Mouse (Mus musculus): ENCODE measurements around the gene Ice1. TPM values are rescaled to one million over a fixed set of nuclear protein-coding genes. Genes with fewer than 3 reads are reported as not detected.

Gene Ice1
- total RNA-seq, 1 experiment = 56.4 TPM

DNA sequence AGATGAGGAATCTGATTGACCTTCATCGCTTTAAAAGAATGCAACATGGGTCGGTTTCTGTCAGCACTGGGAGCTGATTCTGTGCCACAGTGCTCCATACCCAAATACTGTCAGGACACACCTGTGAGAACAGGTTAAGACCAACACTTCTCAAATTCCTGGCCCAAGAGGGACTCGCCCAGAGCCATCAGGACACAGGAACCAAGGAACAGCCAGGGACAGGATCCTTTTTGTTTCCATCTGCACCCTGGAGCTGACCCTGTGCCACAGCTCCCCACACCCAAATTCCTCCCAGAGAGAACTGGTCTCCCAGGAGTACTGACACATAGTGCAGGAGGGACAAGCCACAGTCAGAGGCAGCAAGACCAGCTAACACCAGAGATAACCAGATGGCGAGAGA is 11.0 kb downstream of the Ice1 start:
- no peaks in the 10 kb centered on the region for H3K36me3 ChIP-seq (ENCODE audit: control insufficient read depth, insufficient read depth, low read length, poor library complexity, severe bottlenecking)
- H3K27ac ChIP-seq (ENCODE audit: insufficient read depth, low read depth, low read length, poor library complexity, severe bottlenecking) = no peak overlapping the region
- no peak overlapping the region for H3K9ac ChIP-seq (ENCODE audit: insufficient read depth, low read depth, low read length, poor library complexity, severe bottlenecking)
- TF ChIP-seq ZNF384 (IDR thresholded peaks at IDR 0.05; ENCODE audit: low read depth, low read length) (no peak), MAFK (IDR thresholded peaks at IDR 0.05; ENCODE audit: insufficient read depth, low read depth, low read length) (no peak), ZC3H11A (IDR thresholded peaks at IDR 0.05; ENCODE audit: borderline replicate concordance, low read depth, low read length) (no peak), CHD2 (IDR thresholded peaks at IDR 0.05; ENCODE audit: low read depth, low read length) (no peak), HCFC1 (IDR thresholded peaks at IDR 0.05; ENCODE audit: borderline replicate concordance, insufficient read depth, low read length) (no peak)
- in situ Hi-C loops (cut with MboI; ENCODE audit: low sequenced_read_pairs in 2 of 2, unreplicated experiment in 2 of 2) = loop anchor here in 1 of 2 experiments (25.0 kb wide), 2 partner anchors 211 to 361 kb away; partner anchors contain the start of gene Adamts16
- H3K4me1 ChIP-seq (ENCODE audit: control insufficient read depth in 2 of 2, insufficient read depth in 2 of 2, low read length in 2 of 2, poor library complexity in 1 of 2) = peaks cover 0 to 4% of the 10 kb centered on the region in 2 experiments; a peak in 3 of 4 replicates
- no peak for DNase-seq (ENCODE audit: low read depth, low spot score)
- H3K9me3 ChIP-seq (ENCODE audit: control insufficient read depth, insufficient read depth, low read depth, low read length) = no peaks in the 10 kb centered on the region
- H3K4me3 ChIP-seq (ENCODE audit: insufficient read depth in 1 of 2, low read depth in 1 of 2, low read length in 2 of 2, poor library complexity in 1 of 2, severe bottlenecking in 1 of 2) = no peak overlapping the region

- H3K27ac ChIP-seq (ENCODE audit: insufficient read depth, low read depth, low read length, poor library complexity, severe bottlenecking) = no peak overlapping the region
- DNase-seq (ENCODE audit: low read depth, low spot score) = no peak
- in situ Hi-C loops (cut with MboI; ENCODE audit: low sequenced_read_pairs in 2 of 2, unreplicated experiment in 2 of 2) = loop anchor here in 1 of 2 experiments (25.0 kb wide), 2 partner anchors 212 to 362 kb away; partner anchors contain the start of gene Adamts16
- H3K36me3 ChIP-seq (ENCODE audit: control insufficient read depth, insufficient read depth, low read length, poor library complexity, severe bottlenecking) = no peaks in the 10 kb centered on the region
- H3K9me3 ChIP-seq (ENCODE audit: control insufficient read depth, insufficient read depth, low read depth, low read length) = no peaks in the 10 kb centered on the region
- TF ChIP-seq HCFC1 (IDR thresholded peaks at IDR 0.05; ENCODE audit: borderline replicate concordance, insufficient read depth, low read length) = no peak
- no peak for TF ChIP-seq CHD2 (IDR thresholded peaks at IDR 0.05; ENCODE audit: low read depth, low read length)
- no peak for TF ChIP-seq ZC3H11A (IDR thresholded peaks at IDR 0.05; ENCODE audit: borderline replicate concordance, low read depth, low read length)
- no peak for TF ChIP-seq ZNF384 (IDR thresholded peaks at IDR 0.05; ENCODE audit: low read depth, low read length)
- TF ChIP-seq MAFK (IDR thresholded peaks at IDR 0.05; ENCODE audit: insufficient read depth, low read depth, low read length) = no peak
- H3K4me1 ChIP-seq (ENCODE audit: control insufficient read depth in 2 of 2, insufficient read depth in 2 of 2, low read length in 2 of 2, poor library complexity in 1 of 2) = peaks cover 2 to 4% of the 10 kb centered on the region in 2 experiments; a peak in 3 of 4 replicates
- no peak overlapping the region for H3K4me3 ChIP-seq (ENCODE audit: insufficient read depth in 1 of 2, low read depth in 1 of 2, low read length in 2 of 2, poor library complexity in 1 of 2, severe bottlenecking in 1 of 2)
- no peak overlapping the region for H3K9ac ChIP-seq (ENCODE audit: insufficient read depth, low read depth, low read length, poor library complexity, severe bottlenecking)
Measured at GRCm38 (mm10) chr13:70625665-70626064, 11.8 kb downstream of the Ice1 start.

DNA sequence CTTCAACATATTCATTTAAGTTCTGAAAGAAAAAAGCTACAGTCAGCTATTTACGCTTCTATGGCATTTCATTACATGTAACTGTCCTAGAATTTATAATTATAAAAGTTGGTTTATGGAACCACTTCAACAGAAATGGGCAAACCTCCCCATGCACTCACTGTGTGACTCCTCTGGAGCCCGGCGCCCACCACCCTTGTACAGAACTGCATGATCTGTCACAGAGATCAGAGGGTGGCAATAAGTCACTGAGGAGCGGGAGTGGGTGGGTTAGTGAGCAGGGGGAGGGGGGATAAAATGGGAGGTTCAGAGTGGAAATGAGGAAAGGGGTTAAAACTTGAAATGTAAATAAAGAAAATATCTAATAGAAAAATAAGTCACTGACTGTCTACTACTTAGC is 13.0 kb downstream of the Ice1 start:
- peaks cover 2% of the 10 kb centered on the region; the same call in 1 of the 2 replicates for H3K36me3 ChIP-seq (ENCODE audit: control insufficient read depth, insufficient read depth, low read length, poor library complexity, severe bottlenecking)
- H3K4me1 ChIP-seq (ENCODE audit: control insufficient read depth in 2 of 2, insufficient read depth in 2 of 2, low read length in 2 of 2, poor library complexity in 1 of 2) = peaks cover 2 to 4% of the 10 kb centered on the region in 2 experiments; a peak in 3 of 4 replicates
- in situ Hi-C loops (cut with MboI; ENCODE audit: low sequenced_read_pairs in 2 of 2, unreplicated experiment in 2 of 2) = no loop called here
- no peak for TF ChIP-seq CHD2 (IDR thresholded peaks at IDR 0.05; ENCODE audit: low read depth, low read length)
- no peak for TF ChIP-seq HCFC1 (IDR thresholded peaks at IDR 0.05; ENCODE audit: borderline replicate concordance, insufficient read depth, low read length)
- no peak for TF ChIP-seq ZNF384 (IDR thresholded peaks at IDR 0.05; ENCODE audit: low read depth, low read length)
- H3K4me3 ChIP-seq (ENCODE audit: insufficient read depth in 1 of 2, low read depth in 1 of 2, low read length in 2 of 2, poor library complexity in 1 of 2, severe bottlenecking in 1 of 2) = no peak overlapping the region
- H3K9ac ChIP-seq (ENCODE audit: insufficient read depth, low read depth, low read length, poor library complexity, severe bottlenecking) = no peak overlapping the region
- H3K9me3 ChIP-seq (ENCODE audit: control insufficient read depth, insufficient read depth, low read depth, low read length) = no peaks in the 10 kb centered on the region
- H3K27ac ChIP-seq (ENCODE audit: insufficient read depth, low read depth, low read length, poor library complexity, severe bottlenecking) = no peak overlapping the region
- no peak for DNase-seq (ENCODE audit: low read depth, low spot score)

DNA sequence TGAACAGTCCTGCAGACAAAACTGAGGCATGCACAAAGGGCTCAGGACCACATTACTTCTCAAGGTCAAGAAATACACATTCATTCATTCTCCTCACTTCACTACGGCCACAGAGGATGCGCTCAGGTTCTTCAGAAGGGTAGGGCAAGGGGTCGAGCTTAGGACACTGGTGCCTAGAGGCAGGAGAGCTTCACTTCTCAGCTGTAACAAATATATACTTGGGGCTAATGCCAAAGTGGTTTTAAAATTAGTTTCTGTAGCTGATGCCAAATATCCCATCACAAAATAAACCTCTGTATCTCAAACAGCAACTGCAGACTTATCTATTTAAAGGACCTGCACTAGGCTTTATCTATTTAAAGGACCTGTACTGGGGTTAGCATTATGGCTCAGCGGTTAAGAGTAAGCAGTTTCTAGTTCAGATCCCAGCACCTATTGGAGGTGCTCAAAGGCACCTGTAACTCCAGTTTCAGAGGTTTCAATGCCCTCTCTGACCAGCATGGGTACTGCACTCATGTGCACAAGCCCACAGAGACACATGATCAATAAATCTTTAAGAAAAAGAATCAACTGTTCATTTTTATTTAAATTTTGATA is 14.9 kb downstream of the Ice1 start:
- H3K4me1 ChIP-seq (ENCODE audit: control insufficient read depth in 2 of 2, insufficient read depth in 2 of 2, low read length in 2 of 2, poor library complexity in 1 of 2) = peaks cover 2 to 4% of the 10 kb centered on the region in 2 experiments; a peak in 3 of 4 replicates
- H3K9me3 ChIP-seq (ENCODE audit: control insufficient read depth, insufficient read depth, low read depth, low read length) = no peaks in the 10 kb centered on the region
- no peak overlapping the region for H3K9ac ChIP-seq (ENCODE audit: insufficient read depth, low read depth, low read length, poor library complexity, severe bottlenecking)
- peaks cover 5% of the 10 kb centered on the region; the same call in 1 of the 2 replicates for H3K36me3 ChIP-seq (ENCODE audit: control insufficient read depth, insufficient read depth, low read length, poor library complexity, severe bottlenecking)
- H3K27ac ChIP-seq (ENCODE audit: insufficient read depth, low read depth, low read length, poor library complexity, severe bottlenecking) = no peak overlapping the region
- no peak overlapping the region for H3K4me3 ChIP-seq (ENCODE audit: insufficient read depth in 1 of 2, low read depth in 1 of 2, low read length in 2 of 2, poor library complexity in 1 of 2, severe bottlenecking in 1 of 2)
- DNase-seq (ENCODE audit: low read depth, low spot score) = no peak
- in situ Hi-C loops (cut with MboI; ENCODE audit: low sequenced_read_pairs in 2 of 2, unreplicated experiment in 2 of 2) = no loop called here
- TF ChIP-seq CHD2 (IDR thresholded peaks at IDR 0.05; ENCODE audit: low read depth, low read length) (no peak), ZNF384 (IDR thresholded peaks at IDR 0.05; ENCODE audit: low read depth, low read length) (no peak), HCFC1 (IDR thresholded peaks at IDR 0.05; ENCODE audit: borderline replicate concordance, insufficient read depth, low read length) (no peak), ZC3H11A (IDR thresholded peaks at IDR 0.05; ENCODE audit: borderline replicate concordance, low read depth, low read length) (no peak), MAFK (IDR thresholded peaks at IDR 0.05; ENCODE audit: insufficient read depth, low read depth, low read length) (no peak)
